Mouse (Mus musculus): ENCODE results near the gene Bnipl.

The Bnipl gene

DNA sequence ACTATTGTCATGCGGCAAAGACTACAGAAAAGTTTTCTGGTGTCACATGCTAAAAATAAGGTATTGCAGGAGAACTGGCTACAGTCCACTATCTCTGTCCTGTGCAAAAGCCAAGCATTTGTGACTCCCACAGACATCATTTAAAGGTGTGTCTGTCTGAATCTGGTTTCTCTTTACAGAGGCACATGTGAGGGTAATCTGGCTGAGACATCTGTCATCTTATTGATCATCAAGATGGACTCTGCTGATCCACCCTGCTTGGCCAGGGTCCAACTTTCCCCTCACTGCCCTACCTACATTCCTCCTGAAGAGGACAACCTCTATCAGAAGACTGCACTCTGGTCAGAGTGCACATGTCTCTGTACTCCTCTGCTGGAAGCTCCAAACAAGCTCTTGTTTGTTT is 26.2 kb upstream of the Bnipl start:
- DNase-seq: no peak

DNA sequence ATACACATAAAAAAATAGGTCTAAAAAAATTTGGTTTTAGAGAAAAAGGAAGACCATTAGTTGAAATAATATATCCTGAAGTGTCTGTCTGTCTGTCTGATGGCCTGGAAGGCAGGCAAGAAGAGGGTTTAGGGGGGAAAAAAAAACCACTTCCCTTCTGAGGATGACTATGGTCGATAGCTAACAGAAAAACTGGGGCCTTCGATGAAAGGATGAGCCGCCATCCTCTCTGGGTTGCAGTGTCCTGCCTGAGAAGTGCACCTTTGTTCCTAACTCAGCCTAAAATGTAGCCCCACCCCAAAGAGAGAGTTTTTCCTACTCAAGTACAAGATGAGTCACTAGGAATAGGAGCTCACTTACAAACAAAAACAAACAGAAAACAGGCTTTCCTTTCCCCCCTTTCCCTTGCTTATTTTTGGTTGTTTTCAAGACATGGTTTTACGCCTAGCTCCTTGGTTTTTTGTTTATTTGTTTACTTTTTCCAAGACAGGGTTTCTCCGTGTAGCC is 25.5 kb upstream of the Bnipl start:
- DNase-seq: no peak

DNA sequence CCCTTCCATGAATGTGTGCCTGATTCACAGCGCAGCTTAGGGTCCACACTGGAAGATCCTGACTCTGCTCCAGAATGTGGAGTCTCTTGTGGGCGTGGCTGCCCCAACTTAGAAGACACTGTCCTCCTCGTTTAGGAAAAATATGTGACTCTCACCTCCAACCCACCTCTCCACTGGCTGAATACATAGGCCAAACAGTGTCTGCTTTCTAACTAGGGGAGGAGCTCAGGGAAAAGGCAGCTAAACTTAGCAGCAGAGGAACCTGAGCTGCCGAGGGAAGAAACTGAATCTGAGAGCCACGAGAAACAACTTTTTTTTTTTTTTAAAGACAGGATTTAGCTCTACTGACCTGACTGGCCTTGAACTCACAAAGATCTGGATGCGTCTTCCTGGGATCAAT is 24.2 kb upstream of the Bnipl start:
- DNase-seq: no peak

DNA sequence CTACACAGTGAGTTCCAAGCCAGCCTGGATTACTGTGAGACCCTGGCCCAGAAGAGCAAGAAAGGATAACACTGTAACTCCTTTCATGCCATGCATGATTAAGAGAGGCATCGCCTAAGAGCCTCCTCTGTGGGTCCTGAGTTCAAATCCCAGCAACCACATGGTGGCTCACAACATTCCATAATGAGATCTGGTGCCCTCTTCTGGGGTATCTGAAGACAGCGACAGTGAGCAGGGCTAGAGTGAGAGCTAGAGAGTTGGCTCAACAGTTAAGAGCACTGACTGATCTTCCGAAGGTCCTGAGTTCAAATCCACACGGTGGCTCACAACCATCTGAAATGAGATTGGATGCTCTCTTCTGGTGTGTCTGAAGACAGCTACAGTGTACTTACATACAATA is 23.5 kb upstream of the Bnipl start:
- no peak for DNase-seq

DNA sequence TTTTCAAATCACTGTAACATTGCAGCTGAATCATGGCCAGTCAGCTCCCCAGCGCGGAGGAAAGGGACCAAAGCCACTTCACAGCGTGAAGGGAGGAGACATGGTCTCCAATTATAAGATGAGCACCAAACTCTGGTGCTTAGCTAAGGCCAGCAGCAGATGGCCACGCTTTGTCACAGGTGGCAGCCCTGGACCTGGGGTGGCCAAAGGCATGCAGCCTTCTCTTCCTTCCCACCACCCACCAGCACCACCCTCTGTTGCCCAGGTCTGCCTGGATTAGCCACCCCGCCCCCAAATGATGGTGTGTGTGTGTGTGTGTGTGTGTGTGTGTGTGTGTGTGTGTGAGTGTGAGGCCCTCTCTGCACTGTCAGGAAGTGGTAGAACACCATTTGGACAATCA is 22.5 kb upstream of the Bnipl start:
- no peak for DNase-seq

DNA sequence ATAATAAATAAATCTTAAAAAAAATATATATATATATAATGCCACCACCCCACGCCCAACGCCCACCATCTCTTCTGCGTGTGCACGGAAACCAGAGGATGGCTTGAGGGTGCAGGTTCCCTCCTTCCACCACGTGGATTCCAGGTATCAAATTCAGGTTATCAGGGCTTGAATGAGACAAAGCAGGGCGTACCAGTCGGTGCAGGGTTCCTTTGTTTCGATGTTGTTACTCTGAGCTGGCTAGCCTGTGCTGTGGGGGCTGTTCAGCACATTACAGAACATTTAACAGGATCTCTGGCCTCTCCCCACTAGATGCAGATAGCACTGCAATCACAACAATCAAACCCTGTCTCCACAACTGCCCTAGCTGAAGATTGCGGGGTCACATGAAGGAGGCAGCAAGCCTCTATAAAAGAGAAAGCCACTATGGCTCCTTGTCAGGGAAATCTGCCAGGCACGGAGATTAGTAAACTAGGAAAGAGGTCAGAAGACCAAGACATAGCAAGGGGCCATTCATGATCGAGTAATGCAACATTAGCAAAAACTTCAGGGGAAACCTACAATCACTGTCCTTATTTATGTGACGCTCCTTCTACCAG is 19.9 kb upstream of the Bnipl start:
- DNase-seq: no peak

DNA sequence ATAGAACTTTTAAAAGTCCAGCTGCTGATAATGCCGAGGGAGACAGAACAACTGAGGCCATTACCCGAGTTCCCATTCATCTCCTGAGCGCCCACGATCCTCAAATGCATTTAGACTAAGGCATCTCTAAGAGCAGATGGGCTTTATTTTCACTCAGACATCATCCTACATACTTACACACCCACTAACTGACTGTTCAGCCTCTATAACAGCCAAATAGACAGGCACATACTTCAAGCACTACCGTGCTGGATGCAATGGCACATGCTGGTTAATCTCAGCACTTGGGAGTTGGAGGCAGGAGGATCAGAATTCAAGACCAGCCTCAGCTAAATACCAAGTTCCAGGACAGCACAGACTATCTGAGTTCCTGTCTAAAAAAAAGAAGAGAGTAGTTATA is 18.8 kb upstream of the Bnipl start:
- DNase-seq: no peak

DNA sequence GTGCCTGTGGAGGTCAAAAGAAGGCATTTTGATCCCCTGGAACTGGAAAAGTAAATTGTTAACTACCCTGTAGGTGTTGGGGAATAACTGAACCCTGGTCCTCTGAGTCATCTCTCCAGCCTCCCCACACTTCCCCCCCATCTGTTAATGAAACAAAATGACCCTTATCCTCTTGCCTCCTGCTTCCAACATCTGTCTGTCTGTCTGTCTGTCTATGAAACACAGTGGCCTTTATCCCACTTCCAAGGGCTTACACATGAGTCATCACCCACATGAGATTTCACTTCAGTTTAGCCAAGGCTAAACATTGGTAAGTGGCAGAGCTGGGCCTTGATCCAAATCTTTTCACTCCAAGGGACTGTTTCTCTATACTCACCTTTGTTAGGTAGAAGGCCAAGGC is 16.9 kb upstream of the Bnipl start:
- DNase-seq: no peak

DNA sequence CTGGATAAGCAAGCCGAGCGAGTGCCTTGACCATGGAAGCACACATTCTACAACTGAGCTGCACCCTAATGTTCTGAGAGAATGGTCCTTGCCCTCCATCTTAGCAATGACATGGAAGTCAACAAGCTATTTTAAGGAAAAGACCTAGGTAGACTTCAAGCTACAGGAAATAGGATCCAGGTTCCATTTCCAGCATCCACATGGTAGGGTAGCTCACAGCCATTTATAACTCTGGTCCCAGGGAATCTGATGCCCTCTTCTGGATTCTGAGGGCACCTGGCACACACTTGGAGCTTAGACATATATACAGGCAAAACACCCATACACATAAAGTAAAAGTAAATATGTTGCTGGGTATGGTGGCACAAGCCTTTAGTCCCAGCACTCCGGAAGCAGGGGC is 15.1 kb upstream of the Bnipl start:
- DNase-seq: no peak

DNA sequence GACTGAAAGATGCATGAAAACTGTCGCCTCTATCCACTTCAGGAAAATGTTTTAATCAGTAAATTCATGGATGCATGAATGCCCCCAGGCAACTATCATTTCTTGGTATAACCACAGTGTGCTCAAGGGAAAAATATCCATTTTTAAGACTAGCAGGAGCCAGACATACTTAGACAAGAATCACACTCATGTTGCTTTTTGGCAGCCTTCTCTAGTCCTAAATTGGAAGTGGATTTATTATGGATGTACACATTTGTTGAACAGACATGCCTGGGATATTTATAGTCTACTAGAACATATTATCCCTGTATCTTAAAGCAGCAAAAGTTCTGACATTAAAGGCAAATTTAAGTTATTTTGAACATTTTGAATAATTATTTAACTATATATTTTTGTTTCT is 13.7 kb upstream of the Bnipl start:
- DNase-seq: no peak

DNA sequence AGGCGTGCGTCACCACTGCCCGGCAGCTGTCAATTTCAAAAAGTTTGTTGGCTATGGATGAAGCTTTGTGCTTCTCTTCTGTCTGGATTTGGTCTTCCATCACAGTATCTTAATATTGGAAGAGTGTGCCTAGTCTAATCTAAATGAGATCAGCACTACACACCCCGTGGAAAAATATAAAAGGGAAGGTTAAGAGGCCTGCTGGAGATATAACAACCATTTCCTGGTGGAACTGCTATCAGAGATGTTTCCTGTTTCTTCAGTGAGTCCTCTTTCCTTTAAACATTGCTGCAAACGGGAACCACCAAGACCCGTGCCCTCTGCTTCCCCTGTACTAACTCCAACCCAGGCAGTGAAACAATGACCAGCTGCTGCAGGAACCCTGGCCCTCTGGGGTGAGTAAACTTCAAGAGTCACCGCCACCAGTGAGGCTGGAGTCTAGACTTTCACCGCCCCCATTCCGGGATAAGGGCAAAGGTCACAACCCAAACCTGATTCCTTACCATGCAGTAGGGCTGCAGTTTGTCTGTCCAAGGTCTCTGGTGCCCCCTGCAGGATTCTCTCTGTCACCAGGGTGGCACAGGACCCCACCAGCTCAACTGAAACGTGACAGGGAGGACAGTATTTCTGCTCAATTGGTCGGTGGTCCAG is 12.2 kb upstream of the Bnipl start:
- DNase-seq: peak; percentile 72 to 84

DNA sequence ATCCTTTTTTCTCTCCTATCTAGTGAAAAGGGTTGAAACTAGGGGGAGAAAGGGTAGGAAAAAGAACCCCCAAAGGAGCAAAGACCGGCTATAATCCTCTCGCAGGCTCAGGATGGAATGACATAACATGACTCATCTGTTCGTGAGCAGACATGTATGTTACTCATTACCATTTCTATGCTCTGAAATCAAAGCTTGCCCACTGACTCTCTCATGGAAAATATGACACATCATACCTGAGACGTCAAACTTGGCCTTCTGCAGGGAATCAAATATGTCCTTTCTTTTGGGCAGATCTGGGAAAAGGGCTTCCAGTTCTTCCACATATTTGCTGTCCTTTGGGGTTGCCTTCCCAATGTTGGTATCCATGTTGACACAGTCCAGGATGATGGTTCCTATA is 11.0 kb upstream of the Bnipl start:
- DNase-seq: no peak

DNA sequence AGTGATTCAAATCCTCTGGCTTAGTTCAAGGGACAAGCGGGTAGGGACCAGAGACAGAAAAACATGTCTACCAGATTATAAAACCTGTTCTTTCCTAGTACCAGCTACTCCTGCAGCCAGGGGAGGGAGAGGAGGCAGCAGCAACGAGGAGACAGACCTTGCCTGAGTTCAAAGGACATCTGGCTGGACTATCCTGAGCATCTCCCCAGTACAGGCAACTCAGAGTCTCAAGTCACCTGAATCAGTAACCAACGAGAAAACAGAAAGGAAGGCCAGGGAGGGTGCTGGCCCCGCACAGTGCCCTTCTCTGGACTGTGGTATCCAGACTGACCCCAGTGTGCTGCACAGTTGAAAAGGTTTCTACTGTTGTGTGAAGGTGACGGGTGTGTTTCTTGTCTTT is 5.9 kb upstream of the Bnipl start:
- DNase-seq: no peak

DNA sequence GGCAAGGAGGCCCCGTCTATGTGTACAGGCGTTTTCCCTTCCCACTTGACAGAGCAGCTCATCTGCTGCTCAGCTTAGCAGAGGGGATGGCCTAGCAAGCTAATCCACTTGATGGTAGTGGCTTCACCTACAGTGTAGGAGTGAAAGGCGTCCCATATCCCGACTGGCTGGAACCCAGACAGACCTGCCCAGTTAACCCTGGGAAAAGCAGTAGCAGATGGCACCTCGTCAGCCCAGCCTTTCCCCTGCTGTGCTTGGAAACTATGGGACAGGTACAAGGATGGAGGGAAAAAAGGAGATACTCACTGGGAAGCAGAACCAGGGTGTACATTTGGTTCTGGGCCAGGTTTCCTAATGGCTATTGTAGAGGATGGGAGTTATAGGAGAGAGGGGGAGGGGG is 632 bp downstream of the Bnipl start:
- no peak for DNase-seq

DNA sequence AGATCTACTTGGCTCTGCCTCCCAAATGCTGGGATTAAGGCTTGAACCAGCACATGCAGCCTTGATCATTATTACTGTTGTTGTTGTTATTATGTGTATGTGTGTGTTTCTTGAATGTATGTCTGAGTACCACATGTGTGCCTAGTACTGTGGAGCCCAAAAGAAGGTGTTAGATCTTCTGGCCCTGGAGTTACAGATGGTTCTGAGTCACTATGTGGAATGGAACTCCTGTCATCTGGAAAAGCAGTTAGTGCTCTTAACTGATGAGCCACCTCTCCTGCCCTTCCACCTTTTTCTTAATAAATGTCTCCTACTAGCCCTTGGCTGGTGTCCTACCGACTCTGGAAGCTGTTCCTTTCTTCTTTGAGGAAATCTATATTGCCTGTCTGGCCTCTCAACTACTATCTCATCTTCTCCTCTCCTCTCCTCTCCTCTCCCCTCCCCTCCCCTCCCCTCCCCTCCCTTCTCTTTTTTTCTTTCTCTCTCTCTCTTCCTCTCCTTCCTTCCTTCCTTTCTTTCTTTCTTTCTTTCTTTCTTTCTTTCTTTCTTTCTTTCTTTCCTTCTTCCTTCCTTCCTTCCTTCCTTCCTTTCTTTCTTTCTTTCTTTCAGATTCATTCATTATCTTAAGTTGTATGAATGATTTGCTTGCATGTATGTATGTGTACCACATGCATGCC is 3.2 kb downstream of the Bnipl start:
- DNase-seq: no peak

DNA sequence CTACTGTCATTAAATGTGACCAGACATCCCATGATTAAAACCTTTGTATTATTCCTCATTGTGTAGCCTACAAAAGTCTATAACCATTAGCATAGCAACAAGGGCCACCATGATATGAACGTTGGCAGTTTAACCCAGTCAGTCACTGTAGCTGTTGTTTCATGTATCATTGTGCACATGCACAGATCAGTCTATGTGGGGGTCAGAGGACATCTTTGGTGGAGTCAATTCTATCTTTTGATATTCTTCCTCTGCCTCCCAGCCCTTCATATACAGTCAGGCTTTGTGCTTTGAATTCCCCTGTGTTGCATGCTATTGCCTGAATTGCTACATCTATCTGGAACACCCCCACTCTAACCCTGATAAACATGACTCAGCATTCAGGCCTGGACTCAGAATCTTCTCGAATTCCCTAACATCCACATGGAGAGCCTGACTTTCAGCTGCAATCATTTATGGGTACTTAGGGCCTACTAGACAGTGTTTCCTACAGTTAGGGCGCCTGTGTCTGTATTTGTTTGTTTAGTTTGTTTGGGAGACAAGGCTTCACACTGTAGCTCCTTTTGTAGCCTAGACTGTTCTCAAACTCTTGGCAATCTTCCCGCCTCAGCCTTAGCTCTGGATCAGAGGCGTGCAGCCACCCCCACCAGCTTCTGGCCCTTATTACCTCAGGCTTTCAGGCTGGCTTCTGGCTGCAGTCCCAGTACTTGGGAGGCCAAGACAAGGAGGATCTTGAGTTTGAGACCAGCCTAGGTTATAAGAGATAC is 4.3 kb downstream of the Bnipl start:
- DNase-seq: peak; percentile 49 to 74

DNA sequence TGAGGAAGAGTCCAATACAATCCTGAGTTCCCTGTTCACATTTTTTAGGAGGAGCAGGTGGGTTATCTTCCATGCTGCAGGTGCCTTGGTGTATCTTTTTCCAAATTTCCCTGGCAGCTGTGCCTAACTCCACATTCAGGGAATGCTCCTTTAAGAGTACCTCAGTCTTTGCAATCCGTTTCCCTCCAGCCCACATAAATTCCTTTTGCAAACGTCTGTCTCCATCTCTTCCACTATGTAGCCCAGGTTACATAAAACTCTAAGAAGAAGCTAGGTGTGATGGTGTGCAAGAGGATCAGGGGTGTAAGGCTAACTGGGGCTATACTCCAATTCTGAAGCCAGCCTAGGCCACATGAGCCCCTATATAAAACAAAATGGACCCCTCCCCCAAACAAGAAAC is 7.9 kb downstream of the Bnipl start:
- no peak for DNase-seq

DNA sequence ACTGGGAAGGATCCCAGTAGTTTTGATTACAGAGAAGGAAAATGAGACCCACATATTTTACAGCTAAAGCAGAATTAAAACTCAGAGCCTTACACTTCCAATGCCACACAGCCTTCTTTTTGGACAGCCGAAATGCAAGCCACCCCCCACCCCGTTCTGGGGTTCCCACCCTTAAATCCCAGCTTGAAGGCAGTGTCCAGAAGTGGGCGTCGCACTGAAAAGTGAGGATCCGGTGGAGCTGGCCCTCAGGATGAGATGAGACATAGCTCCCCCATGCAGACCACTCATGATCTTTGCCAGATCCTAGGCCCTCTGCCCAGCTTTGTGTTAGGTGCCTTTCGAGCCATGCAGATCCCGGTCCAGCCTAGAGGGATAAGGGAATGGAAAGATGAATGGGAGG is 9.5 kb downstream of the Bnipl start, which contains the start of gene Gm128:
TSS of gene Gm128 (minus strand) at position 101 of the 400 bp plus-strand sequence.
- DNase-seq: no peak

DNA sequence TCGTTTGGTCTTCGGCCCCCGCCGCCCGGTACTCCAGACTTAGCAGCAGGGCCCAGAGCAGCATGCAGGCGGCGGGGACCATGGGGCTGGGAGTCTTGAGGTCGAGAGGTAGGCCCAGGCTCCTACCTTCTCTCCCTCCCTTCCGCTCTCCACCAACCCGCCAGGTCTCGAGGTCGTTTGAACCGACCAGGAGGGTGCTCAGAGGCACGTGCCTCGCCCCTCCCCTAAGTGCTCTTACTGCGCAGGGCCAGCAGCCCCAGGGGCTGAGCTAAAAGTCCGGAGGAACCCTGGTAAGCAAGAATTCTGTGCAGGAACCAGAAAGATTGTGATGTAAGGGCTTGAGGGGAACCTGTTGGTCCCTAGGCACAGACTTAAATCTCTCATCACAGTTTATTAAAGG is 10.1 kb downstream of the Bnipl start:
- DNase-seq: peak in 1 of 2 experiments; percentile 48

DNA sequence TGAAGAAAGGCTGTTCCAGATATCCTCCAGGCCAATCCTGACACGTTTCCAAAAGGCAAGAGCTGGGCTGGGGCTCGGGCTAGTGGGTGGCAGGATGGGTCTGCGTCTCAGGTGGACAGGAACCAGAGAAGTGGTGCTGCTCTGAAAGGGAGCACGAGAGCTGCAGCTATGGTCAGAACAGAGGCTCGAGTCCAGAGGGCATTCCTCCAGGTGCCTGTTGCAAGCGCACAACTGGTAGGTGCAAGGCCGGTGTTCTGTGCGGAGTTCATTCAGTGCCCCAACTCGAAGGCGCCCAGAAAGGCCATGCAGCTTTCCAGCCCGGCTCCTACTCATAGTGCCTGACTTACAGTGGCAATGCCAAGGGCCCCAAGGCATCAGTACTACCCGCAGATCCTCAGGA is 11.0 kb downstream of the Bnipl start:
- DNase-seq: no peak

DNA sequence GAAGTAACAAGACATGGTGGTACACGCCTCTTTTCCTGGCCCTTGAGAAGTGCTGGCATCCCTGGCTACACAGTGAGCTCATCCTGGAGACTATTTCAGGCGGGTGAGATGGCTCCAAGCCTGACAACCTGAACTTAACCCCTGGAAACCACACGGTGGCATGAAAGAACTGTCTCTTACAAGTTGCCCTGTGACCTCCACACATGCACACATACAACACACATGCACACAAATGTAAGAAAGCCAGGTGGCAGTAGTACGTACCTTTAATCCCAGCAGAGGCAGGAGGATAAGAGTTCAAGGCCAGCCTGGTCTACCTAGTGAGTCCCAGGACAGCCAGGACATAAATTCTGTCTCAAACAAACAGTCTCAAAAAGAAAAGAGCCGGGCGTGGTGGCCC is 12.0 kb downstream of the Bnipl start:
- DNase-seq: no peak

DNA sequence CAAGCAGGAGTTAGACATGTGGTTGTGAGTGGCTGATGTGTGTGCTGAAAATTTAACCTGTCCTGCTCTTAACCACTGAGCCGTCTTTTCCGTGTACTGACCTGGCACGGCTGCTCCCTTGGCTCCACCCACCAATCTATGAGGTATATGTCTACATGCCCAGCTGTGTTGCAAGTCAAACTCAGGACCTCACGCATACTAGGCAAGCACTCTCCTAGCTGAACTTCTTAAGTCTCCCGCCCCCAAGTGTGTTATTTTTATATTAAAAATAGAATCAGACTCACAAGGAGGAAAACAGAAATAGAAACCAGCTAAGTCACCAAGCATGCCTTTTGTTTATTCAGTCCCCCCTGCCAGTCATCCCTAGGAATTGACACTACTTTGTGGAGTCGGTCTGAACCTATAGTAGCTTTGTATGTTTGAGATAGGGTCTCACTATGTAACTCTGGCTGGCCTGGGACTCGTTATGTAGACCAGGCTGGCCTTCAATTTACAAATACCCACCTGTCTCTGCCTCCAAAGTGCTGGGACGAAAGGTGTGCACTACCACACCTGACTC is 13.4 kb downstream of the Bnipl start:
- peak; percentile 41 to 43 for DNase-seq
